Mouse (Mus musculus) CD4-positive helper T cell, adult 2 months (primary cell): Measurements from ENCODE around the gene Gm10799.

Experiments
- DNase-seq: peaks from one replicate; pipeline ENCODE4 v3.0.0-alpha.2; 2012; ENCODE audit warnings: low read depth, missing footprints, low spot score

The Gm10799 gene

DNA sequence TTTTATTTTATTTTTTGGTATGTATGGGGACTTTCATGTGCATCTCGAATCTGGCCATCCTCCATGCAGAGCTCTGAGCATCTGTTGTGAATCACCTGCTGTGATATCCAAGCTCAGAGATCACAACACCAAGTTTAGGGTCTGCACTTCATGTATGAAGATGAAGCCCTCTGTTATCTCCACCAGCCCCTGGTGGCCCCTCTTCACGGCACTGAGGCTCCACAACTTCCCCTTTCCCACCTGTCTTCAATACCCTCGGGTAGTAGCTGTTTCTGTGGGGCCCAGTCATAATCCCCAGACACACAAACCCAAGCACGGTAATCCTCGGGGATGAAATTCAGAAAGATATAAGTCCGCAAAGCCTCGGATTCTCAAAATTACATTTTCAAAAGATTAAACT is 45.3 kb downstream of the Gm10799 start:
- no peak for DNase-seq
